Mouse (Mus musculus) layer of hippocampus, adult 9-10 months (tissue): Measurements from ENCODE around the gene Eif4ebp2.

ENCODE experiments used
- DNase-seq: peaks from one replicate; pipeline ENCODE4 v3.0.0; 2022; ENCODE audit warnings: low spot score

Gene Eif4ebp2

GRCm38 (mm10) chr10:61452645-61453044 lies at the start of gene Eif4ebp2:
Eif4ebp2 (minus strand) TSS chr10:61452661.
- peak; percentile 97 for DNase-seq

- DNase-seq = no peak
Observed at GRCm38 (mm10) chr10:61500756-61501155, 48.3 kb upstream of the Eif4ebp2 start.

- no peak for DNase-seq
Observed at GRCm38 (mm10) chr10:61499505-61500466, 47.3 kb upstream of the Eif4ebp2 start.

- DNase-seq = no peak
Observed at GRCm38 (mm10) chr10:61496231-61496630, 43.8 kb upstream of the Eif4ebp2 start.

GRCm38 (mm10) chr10:61495461-61495860 lies 43.0 kb upstream of the Eif4ebp2 start:
- DNase-seq = no peak

GRCm38 (mm10) chr10:61492040-61492439 lies 39.6 kb upstream of the Eif4ebp2 start:
- DNase-seq = peak; percentile 41

- no peak for DNase-seq
Observed at GRCm38 (mm10) chr10:61491573-61491972, 39.1 kb upstream of the Eif4ebp2 start.

GRCm38 (mm10) chr10:61488522-61489110 lies 36.2 kb upstream of the Eif4ebp2 start:
- no peak for DNase-seq

- DNase-seq = no peak
Observed at GRCm38 (mm10) chr10:61486551-61487339, 34.3 kb upstream of the Eif4ebp2 start.

- DNase-seq = no peak
Observed at GRCm38 (mm10) chr10:61484801-61485200, 32.3 kb upstream of the Eif4ebp2 start.

GRCm38 (mm10) chr10:61482771-61483170 lies 30.3 kb upstream of the Eif4ebp2 start:
- no peak for DNase-seq

GRCm38 (mm10) chr10:61480488-61480887 lies 28.0 kb upstream of the Eif4ebp2 start:
- DNase-seq = no peak

GRCm38 (mm10) chr10:61479927-61480326 lies 27.5 kb upstream of the Eif4ebp2 start:
- DNase-seq = no peak

- DNase-seq = no peak
Observed at GRCm38 (mm10) chr10:61479461-61479860, 27.0 kb upstream of the Eif4ebp2 start.

GRCm38 (mm10) chr10:61476440-61477165 lies 24.1 kb upstream of the Eif4ebp2 start:
- no peak for DNase-seq

- peak; percentile 84 for DNase-seq
Observed at GRCm38 (mm10) chr10:61475594-61476439, 23.4 kb upstream of the Eif4ebp2 start, which contains the start of gene Lrrc20. Lrrc20 (plus strand) TSS chr10:61475801.

GRCm38 (mm10) chr10:61474344-61474743 lies 21.9 kb upstream of the Eif4ebp2 start:
- no peak for DNase-seq

GRCm38 (mm10) chr10:61473640-61474039 lies 21.2 kb upstream of the Eif4ebp2 start:
- no peak for DNase-seq

- DNase-seq = no peak
Observed at GRCm38 (mm10) chr10:61468900-61469299, 16.4 kb upstream of the Eif4ebp2 start.

- no peak for DNase-seq
Observed at GRCm38 (mm10) chr10:61466873-61467272, 14.4 kb upstream of the Eif4ebp2 start.

GRCm38 (mm10) chr10:61466242-61466641 lies 13.8 kb upstream of the Eif4ebp2 start:
- DNase-seq = no peak
